Mouse (Mus musculus): Measurements from ENCODE around the gene Supt3. TPM values are rescaled to one million over a fixed set of nuclear protein-coding genes. Genes with fewer than 3 reads are reported as not detected.

Gene Supt3
- polyA plus RNA-seq, 1 experiment from 2014 or later = 22.2 TPM

GRCm38 (mm10) chr17:45076951-45077350 lies 300.0 kb downstream of the Supt3 start:
- Histone ChIP-seq H3K9ac (no peak overlapping the region), H3K9me3 (no peaks in the 10 kb centered on the region), H3K36me3 (no peaks in the 10 kb centered on the region), H3K4me3 (no peak overlapping the region), H3K27me3 (no peaks in the 10 kb centered on the region), H3K4me2 (no peak overlapping the region), H3K4me1 (replicated peaks) (peaks cover 12% of the 10 kb centered on the region), H3K27ac (peak overlapping the region; percentile 60)
- peak; percentile 75 for ATAC-seq (ENCODE audit: low FRiP score)
- 76% methylated on average over 4 of the region's 4 CpGs for WGBS

- no peak for ATAC-seq (ENCODE audit: low FRiP score)
- 69% methylated on average over 14 of the region's 14 CpGs for WGBS
- H3K27ac ChIP-seq = no peak overlapping the region
Observed at GRCm38 (mm10) chr17:45077921-45078640, 301.1 kb downstream of the Supt3 start.

GRCm38 (mm10) chr17:45081521-45081920 lies 304.6 kb downstream of the Supt3 start:
- WGBS = 84% methylated on average over 8 of the region's 8 CpGs
- Histone ChIP-seq H3K9ac (no peak overlapping the region), H3K9me3 (no peaks in the 10 kb centered on the region), H3K36me3 (no peaks in the 10 kb centered on the region), H3K27ac (no peak overlapping the region), H3K4me1 (replicated peaks) (peaks cover 17% of the 10 kb centered on the region), H3K27me3 (no peaks in the 10 kb centered on the region), H3K4me3 (no peak overlapping the region), H3K4me2 (no peak overlapping the region)
- no peak for ATAC-seq (ENCODE audit: low FRiP score)

More at GRCm38 (mm10) chr17:45077921-45078640, 301.1 kb downstream of the Supt3 start:
- Histone ChIP-seq H3K4me3 (no peak overlapping the region), H3K9me3 (no peaks in the 10 kb centered on the region), H3K27me3 (no peaks in the 10 kb centered on the region), H3K9ac (no peak overlapping the region), H3K4me1 (replicated peaks) (peaks cover 17% of the 10 kb centered on the region), H3K4me2 (no peak overlapping the region), H3K36me3 (no peaks in the 10 kb centered on the region)

GRCm38 (mm10) chr17:45081955-45082475 lies 305.1 kb downstream of the Supt3 start:
- no peak overlapping the region for H3K4me2 ChIP-seq
- H3K9me3 ChIP-seq = no peaks in the 10 kb centered on the region
- ATAC-seq (ENCODE audit: low FRiP score) = no peak
- H3K9ac ChIP-seq = no peak overlapping the region
- no peaks in the 10 kb centered on the region for H3K27me3 ChIP-seq
- no peaks in the 10 kb centered on the region for H3K36me3 ChIP-seq
- peaks cover 17% of the 10 kb centered on the region for H3K4me1 ChIP-seq (replicated peaks)
- 64% methylated on average over 8 of the region's 8 CpGs for WGBS
- no peak overlapping the region for H3K4me3 ChIP-seq
- H3K27ac ChIP-seq = no peak overlapping the region

GRCm38 (mm10) chr17:45086361-45086760 lies 309.4 kb downstream of the Supt3 start:
- Histone ChIP-seq H3K9me3 (no peaks in the 10 kb centered on the region), H3K36me3 (no peaks in the 10 kb centered on the region), H3K4me1 (replicated peaks) (peaks cover 11% of the 10 kb centered on the region), H3K27ac (no peak overlapping the region), H3K27me3 (no peaks in the 10 kb centered on the region), H3K9ac (no peak overlapping the region), H3K4me2 (no peak overlapping the region), H3K4me3 (no peak overlapping the region)
- no peak for ATAC-seq (ENCODE audit: low FRiP score)
- 96% methylated on average over 5 of the region's 5 CpGs for WGBS

GRCm38 (mm10) chr17:45087022-45087421 lies 310.1 kb downstream of the Supt3 start:
- no peak overlapping the region for H3K4me2 ChIP-seq
- no peaks in the 10 kb centered on the region for H3K9me3 ChIP-seq
- peaks cover 5% of the 10 kb centered on the region for H3K4me1 ChIP-seq (replicated peaks)
- no peak overlapping the region for H3K27ac ChIP-seq
- no peaks in the 10 kb centered on the region for H3K27me3 ChIP-seq
- H3K9ac ChIP-seq = no peak overlapping the region
- 89% methylated on average over 5 of the region's 5 CpGs for WGBS
- H3K4me3 ChIP-seq = no peak overlapping the region
- no peaks in the 10 kb centered on the region for H3K36me3 ChIP-seq
- no peak for ATAC-seq (ENCODE audit: low FRiP score)

GRCm38 (mm10) chr17:45101064-45101463 lies 324.1 kb downstream of the Supt3 start:
- Histone ChIP-seq H3K4me1 (replicated peaks) (no peaks in the 10 kb centered on the region), H3K4me3 (no peak overlapping the region), H3K27ac (no peak overlapping the region), H3K36me3 (no peaks in the 10 kb centered on the region), H3K9me3 (no peaks in the 10 kb centered on the region), H3K4me2 (no peak overlapping the region), H3K27me3 (no peaks in the 10 kb centered on the region), H3K9ac (no peak overlapping the region)
- ATAC-seq (ENCODE audit: low FRiP score) = no peak
- WGBS = 85% methylated on average over 7 of the region's 7 CpGs

GRCm38 (mm10) chr17:45115386-45115785 lies 338.4 kb downstream of the Supt3 start:
- no peaks in the 10 kb centered on the region for H3K27me3 ChIP-seq
- no peak overlapping the region for H3K9ac ChIP-seq
- peaks cover 14% of the 10 kb centered on the region; the same call in 1 of the 2 replicates for H3K4me1 ChIP-seq (replicated peaks)
- no peaks in the 10 kb centered on the region for H3K36me3 ChIP-seq
- ATAC-seq (ENCODE audit: low FRiP score) = no peak
- H3K4me2 ChIP-seq = no peak overlapping the region
- no peak overlapping the region for H3K4me3 ChIP-seq
- no peak overlapping the region for H3K27ac ChIP-seq
- WGBS = 89% methylated on average over 3 of the region's 3 CpGs
- no peaks in the 10 kb centered on the region for H3K9me3 ChIP-seq

- H3K9me3 ChIP-seq = no peaks in the 10 kb centered on the region
- H3K4me1 ChIP-seq (replicated peaks) = peaks cover 12% of the 10 kb centered on the region; the same call in 1 of the 2 replicates
- ATAC-seq (ENCODE audit: low FRiP score) = no peak
- H3K27ac ChIP-seq = no peak overlapping the region
- no peak overlapping the region for H3K4me2 ChIP-seq
- H3K27me3 ChIP-seq = no peaks in the 10 kb centered on the region
- 35% methylated on average over 12 of the region's 12 CpGs for WGBS
- H3K4me3 ChIP-seq = no peak overlapping the region
- no peaks in the 10 kb centered on the region for H3K36me3 ChIP-seq
- H3K9ac ChIP-seq = no peak overlapping the region
Observed at GRCm38 (mm10) chr17:45118565-45119471, 341.9 kb downstream of the Supt3 start.

GRCm38 (mm10) chr17:45119609-45120201 lies 342.8 kb downstream of the Supt3 start:
- 90% methylated on average over 18 of the region's 18 CpGs for WGBS
- H3K36me3 ChIP-seq = no peaks in the 10 kb centered on the region
- H3K27me3 ChIP-seq = no peaks in the 10 kb centered on the region
- H3K9ac ChIP-seq = no peak overlapping the region
- no peak overlapping the region for H3K4me2 ChIP-seq
- no peak for ATAC-seq (ENCODE audit: low FRiP score)
- H3K4me1 ChIP-seq (replicated peaks) = peaks cover 12% of the 10 kb centered on the region; the same call in 1 of the 2 replicates
- H3K9me3 ChIP-seq = no peaks in the 10 kb centered on the region
- no peak overlapping the region for H3K4me3 ChIP-seq
- no peak overlapping the region for H3K27ac ChIP-seq

- ATAC-seq (ENCODE audit: low FRiP score) = no peak
- H3K27ac ChIP-seq = no peak overlapping the region
- H3K4me1 ChIP-seq (replicated peaks) = peaks cover 5% of the 10 kb centered on the region; the same call in 1 of the 2 replicates
- no peak overlapping the region for H3K4me2 ChIP-seq
- no peaks in the 10 kb centered on the region for H3K27me3 ChIP-seq
- H3K9me3 ChIP-seq = no peaks in the 10 kb centered on the region
- H3K9ac ChIP-seq = no peak overlapping the region
- H3K4me3 ChIP-seq = no peak overlapping the region
- no peaks in the 10 kb centered on the region for H3K36me3 ChIP-seq
- 93% methylated on average over 3 of the region's 3 CpGs for WGBS
Observed at GRCm38 (mm10) chr17:45123856-45124255, 346.9 kb downstream of the Supt3 start.

- Histone ChIP-seq H3K27me3 (no peaks in the 10 kb centered on the region), H3K4me1 (replicated peaks) (no peaks in the 10 kb centered on the region), H3K4me3 (no peak overlapping the region), H3K9ac (no peak overlapping the region), H3K4me2 (no peak overlapping the region), H3K36me3 (no peaks in the 10 kb centered on the region), H3K27ac (no peak overlapping the region), H3K9me3 (no peaks in the 10 kb centered on the region)
- WGBS = 94% methylated on average over 4 of the region's 4 CpGs
- no peak for ATAC-seq (ENCODE audit: low FRiP score)
Observed at GRCm38 (mm10) chr17:45128611-45129010, 351.7 kb downstream of the Supt3 start.

Data from hindbrain, embryonic 13.5 days (tissue).